Mouse (Mus musculus): ENCODE measurements around the gene Brpf1. TPM values are rescaled to one million over a fixed set of nuclear protein-coding genes. Genes with fewer than 3 reads are reported as not detected.

The Brpf1 gene
- polyA plus RNA-seq, 1 experiment from 2014 or later: 20.0 TPM

- Histone ChIP-seq H3K27me3 (replicated peaks; ENCODE audit: control insufficient read depth, insufficient read depth, low read length) (no peaks in the 10 kb centered on the region), H3K36me3 (ENCODE audit: control insufficient read depth, insufficient read depth, low read length) (no peaks in the 10 kb centered on the region), H3K4me2 (ENCODE audit: low read depth, low read length) (no peak overlapping the region), H3K4me3 (ENCODE audit: low read depth, low read length) (no peak overlapping the region), H3K9me3 (ENCODE audit: control insufficient read depth, low read length) (no peaks in the 10 kb centered on the region), H3K4me1 (ENCODE audit: control insufficient read depth, insufficient read depth, low read length) (no peaks in the 10 kb centered on the region), H3K9ac (ENCODE audit: low read depth, low read length) (no peak overlapping the region), H3K27ac (replicated peaks; ENCODE audit: low read depth, low read length) (no peak overlapping the region)
- no peak for ATAC-seq (ENCODE audit: low read depth)
- no peak for DNase-seq (ENCODE audit: low spot score)
- WGBS: 79% methylated on average over 5 of the region's 5 CpGs
Measured at GRCm38 (mm10) chr6:113292938-113293337, 14.0 kb upstream of the Brpf1 start.

- Histone ChIP-seq H3K27ac (replicated peaks; ENCODE audit: low read depth, low read length) (no peak overlapping the region), H3K4me3 (ENCODE audit: low read depth, low read length) (no peak overlapping the region), H3K27me3 (replicated peaks; ENCODE audit: control insufficient read depth, insufficient read depth, low read length) (no peaks in the 10 kb centered on the region), H3K4me2 (ENCODE audit: low read depth, low read length) (no peak overlapping the region), H3K9ac (ENCODE audit: low read depth, low read length) (no peak overlapping the region), H3K36me3 (ENCODE audit: control insufficient read depth, insufficient read depth, low read length) (no peaks in the 10 kb centered on the region), H3K9me3 (ENCODE audit: control insufficient read depth, low read length) (no peaks in the 10 kb centered on the region), H3K4me1 (ENCODE audit: control insufficient read depth, insufficient read depth, low read length) (no peaks in the 10 kb centered on the region)
- DNase-seq (ENCODE audit: low spot score) (no peak), ATAC-seq (ENCODE audit: low read depth) (no peak)
- 70% methylated on average over 2 of the region's 2 CpGs for WGBS
Measured at GRCm38 (mm10) chr6:113296046-113296445, 10.9 kb upstream of the Brpf1 start.

GRCm38 (mm10) chr6:113296639-113297038 is 10.3 kb upstream of the Brpf1 start:
- Histone ChIP-seq H3K4me1 (ENCODE audit: control insufficient read depth, insufficient read depth, low read length) (no peaks in the 10 kb centered on the region), H3K4me3 (ENCODE audit: low read depth, low read length) (no peak overlapping the region), H3K27ac (replicated peaks; ENCODE audit: low read depth, low read length) (no peak overlapping the region), H3K9me3 (ENCODE audit: control insufficient read depth, low read length) (no peaks in the 10 kb centered on the region), H3K4me2 (ENCODE audit: low read depth, low read length) (no peak overlapping the region), H3K9ac (ENCODE audit: low read depth, low read length) (no peak overlapping the region), H3K27me3 (replicated peaks; ENCODE audit: control insufficient read depth, insufficient read depth, low read length) (no peaks in the 10 kb centered on the region), H3K36me3 (ENCODE audit: control insufficient read depth, insufficient read depth, low read length) (no peaks in the 10 kb centered on the region)
- no peak for DNase-seq (ENCODE audit: low spot score)
- 57% methylated on average over 4 of the region's 4 CpGs for WGBS
- ATAC-seq (ENCODE audit: low read depth): no peak

- H3K27me3 ChIP-seq (replicated peaks; ENCODE audit: control insufficient read depth, insufficient read depth, low read length): no peaks in the 10 kb centered on the region
- H3K4me1 ChIP-seq (ENCODE audit: control insufficient read depth, insufficient read depth, low read length): no peaks in the 10 kb centered on the region
- no peak overlapping the region for H3K4me2 ChIP-seq (ENCODE audit: low read depth, low read length)
- no peak for DNase-seq (ENCODE audit: low spot score)
- no peak overlapping the region for H3K9ac ChIP-seq (ENCODE audit: low read depth, low read length)
- no peaks in the 10 kb centered on the region for H3K36me3 ChIP-seq (ENCODE audit: control insufficient read depth, insufficient read depth, low read length)
- WGBS: 83% methylated on average over 5 of the region's 5 CpGs
- H3K27ac ChIP-seq (replicated peaks; ENCODE audit: low read depth, low read length): no peak overlapping the region
- H3K9me3 ChIP-seq (ENCODE audit: control insufficient read depth, low read length): no peaks in the 10 kb centered on the region
- no peak for ATAC-seq (ENCODE audit: low read depth)
- H3K4me3 ChIP-seq (ENCODE audit: low read depth, low read length): no peak overlapping the region
Measured at GRCm38 (mm10) chr6:113301350-113301749, 5.6 kb upstream of the Brpf1 start.

GRCm38 (mm10) chr6:113302258-113302657 is 4.7 kb upstream of the Brpf1 start:
- H3K9ac ChIP-seq (ENCODE audit: low read depth, low read length): no peak overlapping the region
- H3K27me3 ChIP-seq (replicated peaks; ENCODE audit: control insufficient read depth, insufficient read depth, low read length): no peaks in the 10 kb centered on the region
- no peaks in the 10 kb centered on the region for H3K36me3 ChIP-seq (ENCODE audit: control insufficient read depth, insufficient read depth, low read length)
- H3K4me2 ChIP-seq (ENCODE audit: low read depth, low read length): no peak overlapping the region
- no peaks in the 10 kb centered on the region for H3K9me3 ChIP-seq (ENCODE audit: control insufficient read depth, low read length)
- no peak overlapping the region for H3K4me3 ChIP-seq (ENCODE audit: low read depth, low read length)
- 22% methylated on average over 3 of the region's 3 CpGs for WGBS
- no peak for ATAC-seq (ENCODE audit: low read depth)
- H3K4me1 ChIP-seq (ENCODE audit: control insufficient read depth, insufficient read depth, low read length): no peaks in the 10 kb centered on the region
- no peak overlapping the region for H3K27ac ChIP-seq (replicated peaks; ENCODE audit: low read depth, low read length)
- peak; percentile 32 for DNase-seq (ENCODE audit: low spot score)

GRCm38 (mm10) chr6:113306322-113306985 is 483 bp upstream of the Brpf1 start:
- Histone ChIP-seq H3K9me3 (ENCODE audit: control insufficient read depth, low read length) (no peaks in the 10 kb centered on the region), H3K36me3 (ENCODE audit: control insufficient read depth, insufficient read depth, low read length) (peaks cover 19% of the 10 kb centered on the region), H3K4me2 (ENCODE audit: low read depth, low read length) (peak overlapping the region; percentile 88), H3K9ac (ENCODE audit: low read depth, low read length) (peak overlapping the region; percentile 93), H3K27me3 (replicated peaks; ENCODE audit: control insufficient read depth, insufficient read depth, low read length) (no peaks in the 10 kb centered on the region), H3K4me1 (ENCODE audit: control insufficient read depth, insufficient read depth, low read length) (peaks cover 6% of the 10 kb centered on the region; the same call in 1 of the 2 replicates), H3K27ac (replicated peaks; ENCODE audit: low read depth, low read length) (peak overlapping the region; percentile 95), H3K4me3 (ENCODE audit: low read depth, low read length) (peak overlapping the region; percentile 86)
- under 1% methylated on average over 36 of the region's 50 CpGs for WGBS
- peak; percentile 99 for ATAC-seq (ENCODE audit: low read depth)
- DNase-seq (ENCODE audit: low spot score): peak; percentile 100

GRCm38 (mm10) chr6:113307481-113308121 is 664 bp downstream of the Brpf1 start:
- no peak for ATAC-seq (ENCODE audit: low read depth)
- peaks cover 25% of the 10 kb centered on the region for H3K36me3 ChIP-seq (ENCODE audit: control insufficient read depth, insufficient read depth, low read length)
- WGBS: 0% methylated on average over 18 of the region's 34 CpGs
- peak overlapping the region; percentile 93 for H3K9ac ChIP-seq (ENCODE audit: low read depth, low read length)
- peak; percentile 54 for DNase-seq (ENCODE audit: low spot score)
- H3K9me3 ChIP-seq (ENCODE audit: control insufficient read depth, low read length): no peaks in the 10 kb centered on the region
- no peaks in the 10 kb centered on the region for H3K27me3 ChIP-seq (replicated peaks; ENCODE audit: control insufficient read depth, insufficient read depth, low read length)
- H3K4me2 ChIP-seq (ENCODE audit: low read depth, low read length): peak overlapping the region; percentile 88
- peak overlapping the region; percentile 86 for H3K4me3 ChIP-seq (ENCODE audit: low read depth, low read length)
- peak overlapping the region; percentile 95 for H3K27ac ChIP-seq (replicated peaks; ENCODE audit: low read depth, low read length)
- peaks cover 6% of the 10 kb centered on the region; the same call in 1 of the 2 replicates for H3K4me1 ChIP-seq (ENCODE audit: control insufficient read depth, insufficient read depth, low read length)

GRCm38 (mm10) chr6:113308141-113308540 is 1.2 kb downstream of the Brpf1 start:
- ATAC-seq (ENCODE audit: low read depth): no peak
- Histone ChIP-seq H3K36me3 (ENCODE audit: control insufficient read depth, insufficient read depth, low read length) (peaks cover 30% of the 10 kb centered on the region), H3K4me3 (ENCODE audit: low read depth, low read length) (peak overlapping the region; percentile 86), H3K27me3 (replicated peaks; ENCODE audit: control insufficient read depth, insufficient read depth, low read length) (no peaks in the 10 kb centered on the region), H3K9me3 (ENCODE audit: control insufficient read depth, low read length) (no peaks in the 10 kb centered on the region), H3K9ac (ENCODE audit: low read depth, low read length) (peak overlapping the region; percentile 93), H3K4me1 (ENCODE audit: control insufficient read depth, insufficient read depth, low read length) (peaks cover 6% of the 10 kb centered on the region; the same call in 1 of the 2 replicates), H3K4me2 (ENCODE audit: low read depth, low read length) (peak overlapping the region; percentile 88), H3K27ac (replicated peaks; ENCODE audit: low read depth, low read length) (peak overlapping the region; percentile 95; the same call in 1 of the 2 replicates)
- 26% methylated on average over 5 of the region's 5 CpGs for WGBS
- DNase-seq (ENCODE audit: low spot score): peak; percentile 53
